30 mouse cellular contexts compared by ENCODE assay signal in genomic region chr6:115626121-115626520, GRCm38 (mm10). TPM values are rescaled to one million over a fixed set of nuclear protein-coding genes. Genes with fewer than 3 reads are reported as not detected.
"Had no signal": no experiment of that assay in that cellular context is flagged by ENCODE, and none has a peak within 500 bp of the region (broad histone marks: within the 10 kb centered on the region; RNA-seq: fewer than 3 reads in every experiment).

No protein-coding gene starts in this region.

- H3K27me3 ChIP-seq: heart, embryonic 13.5 days; heart, embryonic 15.5 days; hindbrain, embryonic 13.5 days; intestine, embryonic 15.5 days; limb, embryonic 12.5 days; liver, embryonic 13.5 days; liver, embryonic 15.5 days had no signal

- DNase-seq: heart, adult 11 months; heart, adult 2 months; heart, postnatal 10 days; kidney, adult 18-20 months; kidney, adult 8-10 months; kidney, postnatal 10 days; kidney, postnatal 25 days; kidney, postnatal 4 days; liver; liver, embryonic 13.5 days had no signal

- H3K27ac ChIP-seq: heart, adult 2 months; heart, embryonic 13.5 days; heart, embryonic 15.5 days; hindbrain, embryonic 13.5 days; intestine, embryonic 15.5 days; layer of hippocampus, adult 2 months; left cerebral cortex, adult 2 months; limb, embryonic 10.5 days; limb, embryonic 12.5 days; liver, embryonic 13.5 days; liver, embryonic 15.5 days had no signal

- H3K4me1 ChIP-seq: heart, embryonic 13.5 days; heart, embryonic 15.5 days; hindbrain, embryonic 13.5 days; intestine, embryonic 15.5 days; limb, embryonic 10.5 days; limb, embryonic 12.5 days; liver, embryonic 15.5 days had no signal

- H3K9me3 ChIP-seq: heart, embryonic 13.5 days; heart, embryonic 15.5 days; hindbrain, embryonic 13.5 days; intestine, embryonic 15.5 days; limb, embryonic 10.5 days; limb, embryonic 12.5 days; liver, embryonic 13.5 days; liver, embryonic 15.5 days had no signal

- H3K4me3 ChIP-seq: heart, adult 2 months; heart, embryonic 13.5 days; heart, embryonic 15.5 days; hindbrain, embryonic 13.5 days; intestine, embryonic 15.5 days; layer of hippocampus, adult 2 months; left cerebral cortex, adult 2 months; limb, embryonic 10.5 days; limb, embryonic 12.5 days; liver, embryonic 13.5 days; liver, embryonic 15.5 days had no signal

- H3K4me2 ChIP-seq: heart, embryonic 11.5 days; heart, embryonic 13.5 days; heart, embryonic 15.5 days; hindbrain, embryonic 13.5 days; intestine, embryonic 15.5 days; limb, embryonic 12.5 days; liver, embryonic 11.5 days; liver, embryonic 13.5 days; liver, embryonic 15.5 days had no signal

- H3K9ac ChIP-seq: heart, embryonic 13.5 days; heart, embryonic 15.5 days; hindbrain, embryonic 13.5 days; intestine, embryonic 15.5 days; limb, embryonic 12.5 days; liver, embryonic 13.5 days; liver, embryonic 15.5 days had no signal

- ATAC-seq: forebrain, embryonic 16.5 days; hindbrain, embryonic 16.5 days; inflammation-experienced regulatory T-cells, adult 6 months; intestine, embryonic 15.5 days; intestine, postnatal 0 days had no signal

RNA-seq across cellular contexts. Expression of gene Mkrn2os, which starts 33.7 kb away (rescaled TPM):
- total RNA-seq: hematopoietic stem cell, adult 5-6 weeks; layer of hippocampus, adult 2 months; layer of hippocampus, postnatal 10 days; layer of hippocampus, postnatal 25 days; left cerebral cortex, adult 2 months; left cerebral cortex, postnatal 14 days; left cerebral cortex, postnatal 36 days had no signal
